Mouse (Mus musculus) G1E (cell line): Measurements from ENCODE around the gene Ell. TPM values are rescaled to one million over a fixed set of nuclear protein-coding genes. Genes with fewer than 3 reads are reported as not detected.
A peak's percentile ranks its signal among the peaks of the same experiment; 100 is the strongest.

Experiments
- ATAC-seq: 2 replicates; pipeline ENCODE4 v1.8.0; 2016; ENCODE audit warnings: mild to moderate bottlenecking; ENCODE audit not compliant: insufficient number of reproducible peaks, poor library complexity, low FRiP score, severe bottlenecking; ENCODE audit errors: extremely low read depth
- DNase-seq: peaks from one replicate; pipeline ENCODE4 v3.0.0; 2012; ENCODE audit warnings: low spot score
- H3K27me3 ChIP-seq: 2 replicates; pipeline ENCODE4 v1.6.1; 2012; ENCODE audit warnings: mild to moderate bottlenecking, low read length, inconsistent platforms; ENCODE audit not compliant: insufficient read depth
- H3K36me3 ChIP-seq: replicated peaks from 2 replicates; pipeline ENCODE3; 2012; ENCODE audit warnings: mild to moderate bottlenecking, inconsistent platforms
- H3K4me1 ChIP-seq: 2 replicates; pipeline ENCODE4 v1.6.1; 2012; ENCODE audit warnings: low read depth, low read length, inconsistent platforms, mixed read lengths; ENCODE audit not compliant: insufficient read depth
- H3K4me3 ChIP-seq: 2 replicates; pipeline ENCODE4 v1.5.1; 2012; ENCODE audit warnings: low read depth, mild to moderate bottlenecking, inconsistent platforms, low read length, moderate library complexity, mixed read lengths
- H3K9me3 ChIP-seq: replicated peaks from 2 replicates; pipeline ENCODE4 v1.6.1; 2012; ENCODE audit warnings: inconsistent platforms
- CTCF ChIP-seq: IDR thresholded peaks from 2 replicates; pipeline ENCODE4 v1.5.1; 2012; ENCODE audit warnings: low read depth, low read length, inconsistent platforms, mixed read lengths
- GATA1 ChIP-seq: IDR thresholded peaks from 2 replicates; pipeline ENCODE4 v1.6.1; 2012; ENCODE audit warnings: borderline replicate concordance, low read length, inconsistent platforms, mixed read lengths
- GATA2 ChIP-seq: IDR thresholded peaks from 2 replicates; pipeline ENCODE4 v1.6.1; 2012; ENCODE audit warnings: low read depth, low read length, inconsistent platforms, borderline replicate concordance
- POLR2AphosphoS5 ChIP-seq: IDR thresholded peaks from 2 replicates; pipeline ENCODE4 v1.6.1; 2012; ENCODE audit warnings: low read depth, low read length, inconsistent platforms; ENCODE audit not compliant: insufficient replicate concordance
- TAL1 ChIP-seq: conservative IDR thresholded peaks from 2 replicates; pipeline ENCODE4 v1.6.1; 2012; ENCODE audit warnings: low read depth, low read length, inconsistent platforms, mixed read lengths
- polyA plus RNA-seq: library from polyadenylated mRNA; stranded (reverse); fragments of >175 nt; gene quantifications from 2 replicates; pipeline ENCODE4 v1.2.3, GENCODE M21; 2012
- total RNA-seq, 2 experiments: library from RNA; stranded (forward) in 1 of 2; stranded (reverse) in 1 of 2; fragments of 200-1000 nt in 1 of 2; fragments of >200 nt in 1 of 2; fragmentation: Nextera tagmentation in 1 of 2; gene quantifications; 2 replicates each; pipeline ENCODE4 v1.2.3; 2014 to 2017

Gene Ell
- total and polyA plus RNA-seq, 3 experiments: 7.6 to 56.4 (median 22.7) TPM

DNA sequence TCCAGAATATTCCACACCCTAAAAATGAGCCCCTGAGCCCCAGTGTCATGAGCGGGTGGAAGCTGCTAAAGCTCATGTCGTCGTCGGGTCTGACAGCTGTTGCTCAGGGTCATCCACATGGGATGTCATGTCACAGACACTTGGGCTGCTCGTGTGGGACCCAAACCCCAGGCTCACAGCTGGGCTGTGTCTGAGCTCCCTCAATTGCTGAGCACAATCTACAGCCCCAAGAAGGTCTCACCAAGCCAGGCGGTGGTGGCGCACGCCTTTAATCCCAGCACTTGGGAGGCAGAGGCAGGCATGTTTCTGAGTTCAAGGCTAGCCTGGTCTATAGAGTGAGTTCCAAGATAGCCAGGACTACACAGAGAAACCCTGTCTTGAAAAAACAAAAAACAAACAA is 76.0 kb downstream of the Ell start:
- ATAC-seq (no peak), DNase-seq (no peak)
- TF ChIP-seq GATA2: no peak
- no peak for TF ChIP-seq GATA1
- no peak for TF ChIP-seq CTCF
- TF ChIP-seq POLR2AphosphoS5: no peak
- TF ChIP-seq TAL1: no peak
- Histone ChIP-seq H3K4me1 (peaks cover 71% of the 10 kb centered on the region), H3K4me3 (no peak overlapping the region), H3K9me3 (no peaks in the 10 kb centered on the region), H3K27me3 (no peaks in the 10 kb centered on the region), H3K36me3 (no peaks in the 10 kb centered on the region)

DNA sequence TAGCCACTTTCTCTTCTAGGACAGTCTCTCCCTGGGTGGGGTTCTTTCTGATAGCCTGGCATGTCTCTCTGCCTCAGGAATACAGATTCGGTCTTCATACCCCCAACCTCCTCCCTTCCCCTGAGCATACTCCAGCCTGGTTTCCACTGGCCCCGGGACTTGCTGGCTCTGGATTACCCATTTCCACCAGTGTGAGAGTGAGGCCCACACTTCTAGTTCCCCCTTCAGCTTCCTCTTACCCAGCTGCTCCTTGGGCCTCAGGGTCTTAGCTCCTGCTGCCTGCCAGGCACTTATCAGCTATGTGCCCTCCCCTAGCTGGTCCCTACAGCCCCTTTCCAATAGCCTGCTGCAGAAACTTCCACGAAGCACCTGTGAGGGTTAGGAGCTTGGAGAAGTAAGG is 76.6 kb downstream of the Ell start, which contains the start of gene Lrrc25:
TSS of gene Lrrc25 (plus strand) at position 262 of the 400 bp plus-strand sequence.
- Histone ChIP-seq H3K4me1 (peaks cover 73% of the 10 kb centered on the region), H3K4me3 (peak within 1 kb of the TSS; percentile 35; the same call in 1 of the 2 replicates), H3K9me3 (no peaks in the 10 kb centered on the region), H3K36me3 (no peaks in the 10 kb centered on the region), H3K27me3 (no peaks in the 10 kb centered on the region)
- DNase-seq (no peak), ATAC-seq (no peak)
- TF ChIP-seq POLR2AphosphoS5: no peak
- no peak for TF ChIP-seq GATA2
- TF ChIP-seq GATA1: no peak
- no peak for TF ChIP-seq CTCF
- TF ChIP-seq TAL1: no peak

DNA sequence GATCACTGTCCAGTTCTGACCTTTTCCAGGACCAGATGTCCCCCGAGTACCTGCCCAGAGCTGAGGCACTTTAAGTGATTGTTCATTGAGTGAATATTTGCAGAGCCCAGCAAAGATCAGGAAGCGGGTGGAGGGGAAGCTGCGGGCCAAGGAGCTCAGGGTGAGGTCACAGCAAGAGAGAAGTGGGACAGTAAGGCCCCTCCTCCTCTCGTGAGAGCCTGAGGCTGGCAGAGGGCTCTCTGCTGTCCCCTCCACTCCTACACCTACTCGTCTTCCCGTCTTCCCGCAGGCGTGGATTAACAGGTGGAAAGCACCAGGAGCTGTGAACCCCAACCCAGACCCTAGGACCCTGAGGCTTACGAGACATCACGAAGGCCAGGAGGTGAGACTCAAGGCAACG is 77.4 kb downstream of the Ell start:
- H3K4me1 ChIP-seq: peaks cover 72% of the 10 kb centered on the region
- TF ChIP-seq TAL1 (no peak), GATA1 (no peak), GATA2 (no peak), CTCF (no peak), POLR2AphosphoS5 (no peak)
- no peaks in the 10 kb centered on the region for H3K27me3 ChIP-seq
- DNase-seq (no peak), ATAC-seq (no peak)
- H3K36me3 ChIP-seq: no peaks in the 10 kb centered on the region
- H3K9me3 ChIP-seq: no peaks in the 10 kb centered on the region
- peak overlapping the region; percentile 35; the same call in 1 of the 2 replicates for H3K4me3 ChIP-seq

DNA sequence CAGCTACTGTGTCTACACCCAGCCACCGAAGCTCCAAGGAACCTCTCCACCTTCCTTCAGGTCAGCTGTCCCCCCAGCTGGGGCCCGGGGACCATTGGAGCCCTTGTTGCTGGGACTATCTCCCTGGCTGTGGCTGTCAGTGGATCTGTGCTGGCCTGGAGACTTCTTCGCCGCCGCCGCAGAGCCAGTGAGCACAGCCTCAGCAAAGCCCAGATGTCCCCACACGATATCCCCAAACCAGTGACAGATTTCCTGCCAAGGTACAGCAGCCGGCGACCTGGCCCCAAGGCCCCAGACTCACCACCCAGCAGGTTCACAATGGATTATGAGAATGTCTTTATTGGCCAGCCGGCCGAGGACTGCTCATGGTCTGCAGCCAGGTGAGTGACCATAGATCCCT is 78.7 kb downstream of the Ell start:
- DNase-seq: no peak
- H3K36me3 ChIP-seq: no peaks in the 10 kb centered on the region
- no peaks in the 10 kb centered on the region for H3K27me3 ChIP-seq
- peak; percentile 11; the same call in 1 of the 2 replicates for TF ChIP-seq TAL1
- TF ChIP-seq POLR2AphosphoS5: no peak
- no peak for TF ChIP-seq GATA1
- no peak for TF ChIP-seq GATA2
- TF ChIP-seq CTCF: no peak
- 0 out of 2 replicates have a peak, but pooled peaks have one; percentile 2 for ATAC-seq
- H3K4me1 ChIP-seq: peaks cover 78% of the 10 kb centered on the region
- H3K4me3 ChIP-seq: peak overlapping the region; percentile 64; the same call in 1 of the 2 replicates
- H3K9me3 ChIP-seq: no peaks in the 10 kb centered on the region

DNA sequence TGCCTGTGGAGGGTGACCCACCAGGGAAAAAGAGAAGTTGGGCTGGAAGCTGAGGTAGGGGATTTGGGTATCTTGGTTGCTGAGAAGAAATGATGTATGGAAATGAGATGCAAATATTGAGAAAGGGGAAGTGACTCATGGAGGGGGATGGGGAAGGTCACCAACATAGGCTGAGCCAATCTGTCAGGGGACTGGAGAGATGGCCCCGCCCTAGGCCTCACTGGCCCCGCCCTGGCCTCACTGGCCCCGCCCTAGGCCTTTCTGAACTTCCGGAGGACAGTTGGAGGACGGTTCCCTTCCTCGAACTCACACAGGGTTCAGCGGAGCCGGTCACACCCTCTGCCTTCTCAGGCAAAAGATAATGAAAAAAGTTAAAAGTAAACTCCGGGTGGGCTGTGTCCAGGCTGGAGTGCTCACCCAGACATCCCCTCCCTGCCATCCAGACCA is 79.7 kb downstream of the Ell start:
- Histone ChIP-seq H3K4me1 (peaks cover 72% of the 10 kb centered on the region), H3K36me3 (no peaks in the 10 kb centered on the region), H3K9me3 (no peaks in the 10 kb centered on the region), H3K4me3 (peak overlapping the region; percentile 59; the same call in 1 of the 2 replicates), H3K27me3 (no peaks in the 10 kb centered on the region)
- TF ChIP-seq CTCF: no peak
- TF ChIP-seq GATA2: no peak
- no peak for TF ChIP-seq TAL1
- TF ChIP-seq GATA1: no peak
- no peak for TF ChIP-seq POLR2AphosphoS5
- peak; percentile 92 for ATAC-seq
- peak; percentile 78 for DNase-seq

DNA sequence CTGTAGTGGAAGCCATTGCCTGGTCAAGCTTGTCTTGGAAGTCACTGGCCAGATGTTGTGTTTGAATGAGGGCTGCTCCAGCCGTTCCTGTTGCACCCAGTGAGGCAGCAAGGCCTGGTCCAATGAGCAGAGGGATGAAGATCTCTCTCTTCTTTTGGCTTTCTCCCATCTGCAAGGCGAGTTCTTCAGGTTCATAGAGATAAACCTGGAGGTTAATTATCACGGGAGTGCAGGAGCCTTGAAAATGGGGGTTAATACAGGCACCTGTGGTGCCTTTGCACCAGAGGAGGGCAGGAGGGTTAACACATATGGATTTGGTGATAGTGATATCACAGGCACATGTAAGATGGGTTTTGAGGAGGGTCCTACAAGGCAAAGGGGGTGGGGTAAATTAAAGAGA is 83.0 kb downstream of the Ell start:
- no peaks in the 10 kb centered on the region for H3K36me3 ChIP-seq
- ATAC-seq: peak; percentile 6; the same call in 1 of the 2 replicates
- peaks cover 53% of the 10 kb centered on the region for H3K4me1 ChIP-seq
- H3K4me3 ChIP-seq: no peak overlapping the region
- H3K27me3 ChIP-seq: no peaks in the 10 kb centered on the region
- DNase-seq: no peak
- H3K9me3 ChIP-seq: peaks cover 5% of the 10 kb centered on the region; the same call in 1 of the 2 replicates
- TF ChIP-seq POLR2AphosphoS5 (no peak), TAL1 (peak; percentile 75), CTCF (no peak), GATA1 (no peak), GATA2 (no peak)

DNA sequence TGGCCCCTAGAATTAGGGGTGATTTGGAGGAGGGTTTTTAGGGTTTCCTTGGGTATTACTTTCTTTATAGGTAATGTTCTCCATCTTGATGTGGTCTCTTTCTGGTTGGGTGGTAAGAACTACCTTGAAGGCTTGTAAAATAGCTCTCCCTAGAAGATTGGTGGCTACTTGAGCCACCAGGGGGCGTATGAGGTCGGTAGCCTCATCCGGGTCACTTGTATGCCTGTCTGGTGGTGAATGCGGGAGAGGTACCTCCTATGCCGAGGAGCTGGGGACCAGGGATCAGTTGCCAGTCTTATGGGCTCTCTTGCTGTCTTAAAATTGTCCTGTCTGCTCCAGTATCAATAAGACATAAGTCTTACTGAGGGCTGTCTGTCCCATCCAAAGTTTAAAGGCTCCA is 85.8 kb downstream of the Ell start:
- no peaks in the 10 kb centered on the region for H3K36me3 ChIP-seq

More for the DNA sequence above, 85.8 kb downstream of the Ell start:
- no peak for ATAC-seq
- TF ChIP-seq GATA1 (no peak), GATA2 (no peak), CTCF (no peak), TAL1 (no peak), POLR2AphosphoS5 (no peak)
- Histone ChIP-seq H3K27me3 (no peaks in the 10 kb centered on the region), H3K9me3 (peaks cover 5% of the 10 kb centered on the region; the same call in 1 of the 2 replicates), H3K4me1 (peaks cover 44% of the 10 kb centered on the region), H3K4me3 (no peak overlapping the region)
- DNase-seq: no peak
